Mouse (Mus musculus) ovary, adult 18-20 months (tissue): ENCODE data around the gene Khdc1a.
A peak's percentile ranks its signal among the peaks of the same experiment; 100 is the strongest.
"Not testable (repeated sequence)": the region's sequence is repeated elsewhere in the genome, so short reads cannot be mapped to it uniquely, and the experiment has no call there.

Experiments
- DNase-seq: peaks from one replicate; pipeline ENCODE4 v3.0.0; 2022; ENCODE audit warnings: low spot score, mixed read lengths

Gene Khdc1a

DNA sequence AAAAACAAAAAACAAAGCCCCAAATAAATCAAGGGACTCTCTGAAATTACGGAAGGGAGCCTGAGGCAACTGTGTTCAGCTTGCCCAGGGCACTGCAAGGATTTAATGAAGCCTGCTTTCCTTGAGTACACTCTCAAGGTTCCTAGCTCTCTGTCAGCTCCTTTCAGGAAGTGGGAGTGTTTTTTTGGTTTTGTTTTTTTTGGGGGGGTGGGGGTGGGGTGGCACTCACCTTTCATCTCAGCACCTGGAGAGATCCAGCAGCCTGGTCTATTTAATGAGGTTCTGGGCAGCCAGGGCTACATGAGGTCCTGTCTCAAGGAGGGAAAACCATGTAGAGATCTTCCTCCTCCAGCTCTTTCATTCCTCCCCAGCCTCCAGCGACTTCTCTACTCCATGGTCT lies at the start of gene Khdc1a:
Khdc1a (plus strand) TSS at position 301 of the 400 bp plus-strand sequence.
- no peak for DNase-seq

DNA sequence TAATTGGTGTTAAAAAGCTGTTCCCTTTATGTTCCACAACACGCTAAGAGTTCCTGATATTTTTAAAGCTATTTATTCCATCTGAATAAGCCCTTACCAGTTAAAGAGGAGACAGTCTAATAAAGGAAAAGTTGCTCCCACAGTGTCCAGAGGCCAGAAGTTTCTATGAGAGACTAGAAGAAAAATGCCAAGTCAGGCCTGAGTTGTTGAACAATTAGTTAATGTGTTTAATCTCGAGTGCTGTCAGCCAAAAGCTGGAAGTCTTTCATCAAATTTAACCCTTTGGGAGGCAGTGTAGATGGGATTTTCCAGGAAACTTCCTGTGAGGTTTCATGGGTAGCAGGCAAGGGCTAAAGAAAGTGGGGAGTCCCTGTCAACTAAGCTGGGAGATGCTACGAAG lies 49.6 kb upstream of the Khdc1a start:
- no peak for DNase-seq

DNA sequence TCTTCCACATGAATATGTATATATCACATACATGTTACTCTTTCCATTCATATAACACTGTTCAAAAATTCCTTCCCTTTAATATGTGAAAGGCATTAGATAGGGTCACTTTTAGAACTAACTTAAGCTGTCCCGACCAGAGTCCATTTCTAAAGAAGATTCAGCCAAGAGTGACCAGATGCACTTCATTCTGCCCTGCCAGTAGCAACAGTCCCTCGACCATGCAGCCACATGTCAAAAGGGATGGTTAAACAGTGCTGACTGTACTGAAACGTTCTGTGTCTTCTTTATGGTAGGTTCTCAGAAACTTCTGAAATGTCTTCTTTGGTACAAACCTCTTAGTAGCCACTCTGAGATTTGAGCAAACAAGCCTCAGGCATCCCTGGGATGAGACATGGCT lies 47.8 kb upstream of the Khdc1a start:
- DNase-seq = no peak

DNA sequence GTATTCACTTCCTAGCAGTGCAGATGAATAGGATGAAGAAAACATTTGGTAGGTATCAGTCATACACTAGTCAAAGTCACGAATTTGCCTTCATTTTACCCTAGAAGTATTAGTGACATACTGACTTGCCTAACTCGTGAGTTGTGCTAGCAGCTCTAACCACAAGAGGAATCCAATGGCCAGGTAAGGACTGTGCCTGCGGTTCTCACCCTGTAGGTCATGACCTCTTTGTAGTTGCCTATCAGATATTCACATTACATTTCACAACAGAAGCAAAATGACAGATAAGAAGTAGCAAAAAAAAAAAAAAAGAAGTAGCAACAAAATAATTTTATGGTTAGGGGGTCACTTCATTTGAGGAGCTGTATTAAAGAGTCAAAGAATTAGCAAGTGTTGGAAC lies 45.3 kb upstream of the Khdc1a start:
- no peak for DNase-seq

DNA sequence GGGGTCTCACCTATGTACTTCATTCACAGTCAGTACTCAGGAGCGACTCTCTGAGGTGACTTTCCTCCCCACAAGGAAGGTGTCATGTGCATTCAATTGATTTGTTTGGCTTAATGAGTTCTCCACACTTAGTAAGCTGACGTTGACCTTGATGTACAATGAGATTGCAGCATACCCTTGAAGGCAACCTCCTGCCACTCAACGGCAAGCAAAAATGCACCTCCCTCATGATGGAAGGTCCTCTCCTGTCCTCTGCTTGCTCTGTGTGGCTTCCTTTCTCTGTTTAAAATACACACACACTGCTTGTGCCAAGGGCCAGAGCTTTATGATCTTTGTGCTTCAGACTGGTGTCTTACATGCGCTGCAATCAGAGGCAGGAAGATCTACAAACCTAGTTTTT lies 44.8 kb upstream of the Khdc1a start:
- DNase-seq = no peak

DNA sequence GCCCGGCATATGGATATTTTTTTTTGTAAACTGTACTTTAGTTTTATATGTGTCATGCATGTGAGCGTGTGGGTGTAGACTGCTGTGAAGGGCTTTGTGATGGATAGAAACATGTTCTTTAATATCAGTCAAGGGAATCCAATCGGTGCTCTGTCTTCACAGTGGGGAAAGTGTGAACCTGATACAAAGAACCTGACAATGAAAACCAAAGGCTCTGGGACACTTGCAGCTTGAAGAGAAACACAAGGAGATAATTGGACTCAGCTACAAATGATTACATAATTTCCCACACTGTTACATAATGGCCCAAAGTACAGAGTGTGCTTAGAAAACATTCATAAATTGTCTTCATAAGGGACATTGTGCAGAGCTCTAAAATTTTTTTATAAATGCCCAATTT lies 44.0 kb upstream of the Khdc1a start:
- DNase-seq = no peak

DNA sequence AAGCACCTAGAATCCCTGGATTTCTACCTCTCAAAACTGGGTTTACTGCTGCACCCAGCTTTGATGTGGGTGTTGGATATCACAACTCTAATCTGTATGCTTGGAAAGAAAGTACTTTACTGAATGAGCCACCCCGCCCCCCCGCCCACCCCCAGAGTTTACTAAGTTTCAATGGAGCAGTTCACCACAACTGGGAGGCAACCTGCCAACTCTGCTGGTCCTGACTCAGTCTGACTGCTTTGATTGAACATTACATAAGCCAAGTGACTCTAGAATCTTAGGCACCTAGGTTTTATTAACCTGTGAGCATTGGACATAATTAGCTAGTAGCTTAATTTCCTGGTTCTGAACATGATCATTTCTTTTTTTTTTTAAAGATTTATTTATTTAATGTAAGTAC lies 35.1 kb upstream of the Khdc1a start:
- no peak for DNase-seq

DNA sequence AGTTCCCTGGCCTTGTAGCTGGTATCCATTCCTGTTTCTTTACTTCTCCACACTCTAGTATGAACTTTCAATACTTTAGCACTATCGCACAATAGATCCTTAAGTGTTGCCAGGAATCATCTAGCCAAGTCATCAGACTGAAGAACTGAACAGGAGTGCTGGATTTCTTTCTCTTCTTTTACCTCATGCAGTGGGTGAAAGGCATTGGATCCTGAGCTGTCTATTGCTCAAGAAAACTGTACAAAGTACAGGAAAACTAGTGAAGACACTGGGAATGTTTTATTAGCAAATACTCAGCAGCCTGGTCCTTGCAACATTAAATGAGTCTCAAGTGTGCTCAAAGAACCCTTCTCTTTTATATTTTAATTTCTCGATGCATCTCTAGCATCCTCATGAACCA lies 33.7 kb upstream of the Khdc1a start:
- no peak for DNase-seq

DNA sequence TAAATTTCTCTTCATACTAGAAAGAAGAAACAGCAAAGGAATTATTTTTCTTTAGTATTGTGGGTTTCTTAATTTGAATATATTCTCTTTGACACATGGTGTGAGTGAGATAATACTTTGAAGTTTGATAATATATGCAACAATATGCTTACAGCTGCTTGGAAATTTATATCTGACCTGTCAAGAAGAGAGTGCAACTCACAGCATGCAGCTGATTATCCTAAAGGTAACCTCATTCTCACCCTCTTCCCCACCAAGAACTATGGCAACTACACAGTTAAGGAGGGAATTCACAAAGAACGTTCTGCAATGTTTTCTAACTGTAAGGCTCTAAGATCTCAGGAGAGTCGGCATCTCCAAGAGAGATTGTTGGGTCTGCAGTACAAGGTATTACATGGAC lies 33.1 kb upstream of the Khdc1a start:
- no peak for DNase-seq

DNA sequence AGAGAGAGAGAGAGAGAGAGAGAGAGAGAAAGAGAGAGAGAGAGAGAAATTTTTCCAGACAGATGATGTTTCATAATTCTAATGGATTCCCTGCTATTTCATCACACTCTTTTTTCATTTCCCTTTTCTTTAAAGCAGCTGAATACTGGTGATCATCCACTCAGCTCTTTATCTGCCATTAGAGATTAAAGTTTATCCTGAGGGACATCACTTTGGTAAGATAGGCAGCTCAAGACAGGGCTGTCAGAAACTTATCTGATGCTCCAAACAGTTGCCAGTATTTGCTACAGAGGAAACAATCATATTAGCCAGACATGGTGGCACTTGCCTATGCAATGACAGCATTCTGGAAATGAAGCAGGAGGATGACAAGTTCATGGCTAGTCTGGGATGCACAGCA lies 31.2 kb upstream of the Khdc1a start:
- DNase-seq = no peak

DNA sequence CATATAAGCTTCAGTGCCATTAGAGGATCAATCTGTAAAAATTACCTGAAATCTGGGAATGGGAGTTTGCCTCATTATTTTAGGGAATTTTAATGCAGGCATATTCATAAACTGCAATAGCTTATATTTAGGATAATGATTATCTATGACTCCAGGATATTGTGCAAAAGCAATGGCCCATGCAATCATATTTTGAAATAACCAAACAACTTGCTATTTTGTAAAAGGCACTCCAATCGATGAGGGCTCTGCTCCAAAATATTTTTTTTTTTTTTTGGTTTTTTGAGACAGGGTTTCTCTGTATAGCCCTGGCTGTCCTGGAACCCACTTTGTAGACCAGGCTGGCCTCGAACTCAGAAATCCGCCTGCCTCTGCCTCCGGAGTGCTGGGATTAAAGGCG lies 29.2 kb upstream of the Khdc1a start:
- DNase-seq = not testable (repeated sequence)

DNA sequence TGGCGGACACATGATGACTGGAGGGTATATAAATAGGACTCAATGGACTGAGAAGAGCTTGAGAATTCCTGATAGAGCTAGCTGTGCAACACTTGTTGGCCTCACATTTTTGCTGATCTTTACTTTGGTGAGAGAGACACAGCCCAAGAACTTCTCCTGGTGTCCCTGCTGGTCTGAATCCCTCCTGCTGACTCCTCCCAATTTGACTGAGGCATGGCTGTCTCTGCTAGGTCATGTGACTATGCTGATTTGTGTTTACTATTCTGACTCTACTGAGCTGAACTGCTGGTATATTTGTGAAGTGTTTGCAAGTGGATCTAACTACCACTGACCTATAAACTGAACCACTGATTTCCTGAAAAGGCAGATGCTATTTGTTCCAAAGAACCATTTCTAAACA lies 27.8 kb upstream of the Khdc1a start:
- no peak for DNase-seq

DNA sequence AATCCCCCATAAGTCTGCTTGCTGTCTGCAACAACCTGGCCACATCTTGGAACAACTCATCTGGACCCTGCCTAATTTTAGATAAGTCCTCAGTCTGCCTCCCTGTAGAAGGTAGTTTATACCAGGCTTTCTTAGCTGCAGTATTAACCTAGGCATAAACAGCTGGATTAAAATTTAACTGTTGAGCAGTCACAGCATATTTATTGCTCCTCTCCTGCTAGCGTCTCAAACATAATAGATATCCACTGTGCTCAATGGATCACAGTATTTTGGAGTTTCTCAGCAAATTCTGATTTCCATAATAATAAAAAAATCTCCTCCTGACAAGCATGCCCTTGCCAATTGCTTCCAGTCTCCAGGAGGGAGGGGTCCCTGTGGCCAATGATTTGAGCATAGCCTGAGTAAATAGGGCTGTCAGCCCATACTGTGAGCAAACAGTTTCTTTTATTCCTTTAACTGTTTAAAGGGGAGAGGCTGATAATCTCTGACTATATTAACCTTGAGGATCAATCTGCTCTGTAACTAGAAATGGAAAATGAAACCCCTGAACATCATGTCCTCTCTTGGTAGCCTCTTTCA lies 25.4 kb upstream of the Khdc1a start:
- no peak for DNase-seq

DNA sequence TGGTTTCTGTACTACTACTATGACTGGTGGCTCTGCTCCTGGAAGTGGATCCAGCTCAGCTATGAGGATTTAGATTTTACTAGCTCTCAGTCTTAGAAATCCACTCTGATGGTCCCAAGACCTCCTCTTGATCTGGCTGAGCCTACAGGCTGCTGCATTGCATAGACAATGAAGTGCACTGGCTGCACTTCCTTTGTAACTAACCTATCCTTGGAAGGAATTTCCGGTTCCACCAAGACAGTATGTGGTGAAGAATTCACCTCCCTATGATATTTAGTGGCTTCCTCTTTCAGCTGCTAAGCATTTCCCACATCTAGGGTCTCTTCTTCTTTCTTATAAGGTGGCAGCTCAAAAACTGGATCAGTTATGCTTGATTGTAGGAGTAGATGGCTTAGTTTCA lies 24.8 kb upstream of the Khdc1a start:
- no peak for DNase-seq

DNA sequence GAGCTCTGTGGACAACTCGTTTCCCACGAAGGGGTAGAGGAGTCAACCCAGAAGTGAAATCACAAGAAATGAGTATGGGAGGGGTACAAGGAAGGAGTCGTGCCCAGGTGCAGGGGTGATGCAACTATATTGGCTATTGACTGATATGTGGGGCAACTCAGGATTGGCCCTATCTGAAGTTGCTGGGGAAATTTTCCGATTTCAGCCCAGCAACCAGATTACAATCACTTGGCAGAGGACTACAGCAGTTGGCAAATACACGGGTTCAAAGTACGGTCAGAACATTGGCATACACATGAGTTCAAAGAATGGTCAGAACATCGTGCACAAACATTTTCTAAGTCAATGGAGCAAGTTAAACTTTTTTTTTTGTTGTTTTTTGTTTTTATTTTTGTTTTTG lies 22.7 kb upstream of the Khdc1a start:
- no peak for DNase-seq

DNA sequence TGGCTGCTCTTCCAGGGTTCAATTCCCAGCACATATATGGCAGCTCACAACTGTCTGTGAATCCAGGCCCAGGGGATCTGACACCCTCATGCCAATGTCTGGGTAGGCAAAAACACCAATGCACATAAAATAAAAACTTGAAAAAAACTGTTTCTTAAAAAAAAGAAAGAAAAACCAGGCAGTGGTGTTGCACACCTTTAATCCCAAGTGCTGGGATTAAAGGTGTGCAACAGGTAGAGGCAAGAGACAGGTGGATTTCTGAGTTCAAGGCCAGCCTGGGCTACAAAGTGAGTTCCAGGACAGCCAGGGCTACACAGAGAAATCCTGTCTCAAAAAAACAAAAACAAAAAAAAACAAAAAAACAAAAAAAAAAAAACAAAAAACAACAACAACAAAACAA lies 18.3 kb upstream of the Khdc1a start:
- DNase-seq = not testable (repeated sequence)

DNA sequence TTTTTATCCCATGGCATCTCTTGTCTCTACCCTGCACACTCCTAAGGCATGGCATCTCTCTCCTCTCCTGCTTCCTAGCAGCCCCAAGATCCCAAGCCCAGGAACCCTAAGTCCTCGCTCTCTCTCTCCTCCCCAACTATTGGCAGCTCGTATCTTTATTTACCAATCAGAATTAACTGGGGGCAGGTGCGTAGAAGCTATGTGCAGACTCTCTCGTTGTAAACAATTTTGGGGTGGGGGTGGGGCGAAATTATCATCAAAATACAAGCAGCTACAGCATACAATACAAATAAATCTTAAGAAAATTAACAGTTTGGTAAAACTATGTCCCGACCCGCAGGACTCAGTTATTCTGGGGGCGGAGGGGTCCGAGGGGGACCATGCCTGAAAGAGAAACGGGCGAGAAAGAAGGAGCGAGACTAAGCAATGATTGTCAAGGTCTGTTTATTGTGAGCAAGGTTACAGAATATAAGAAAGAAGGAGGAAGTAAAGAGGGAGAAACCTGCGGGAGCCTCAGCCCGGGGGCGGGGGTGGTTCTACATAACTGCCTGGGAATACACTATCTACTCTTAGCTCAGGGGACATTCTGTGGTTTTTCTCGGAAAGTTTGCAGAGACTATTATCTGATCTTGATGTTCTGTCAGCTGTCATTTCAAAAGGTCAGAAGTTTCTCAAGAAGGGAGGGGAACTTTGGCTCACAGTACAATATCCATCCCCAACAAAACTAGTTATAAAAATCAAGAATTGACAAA lies 16.0 kb upstream of the Khdc1a start:
- DNase-seq = peak; percentile 61

DNA sequence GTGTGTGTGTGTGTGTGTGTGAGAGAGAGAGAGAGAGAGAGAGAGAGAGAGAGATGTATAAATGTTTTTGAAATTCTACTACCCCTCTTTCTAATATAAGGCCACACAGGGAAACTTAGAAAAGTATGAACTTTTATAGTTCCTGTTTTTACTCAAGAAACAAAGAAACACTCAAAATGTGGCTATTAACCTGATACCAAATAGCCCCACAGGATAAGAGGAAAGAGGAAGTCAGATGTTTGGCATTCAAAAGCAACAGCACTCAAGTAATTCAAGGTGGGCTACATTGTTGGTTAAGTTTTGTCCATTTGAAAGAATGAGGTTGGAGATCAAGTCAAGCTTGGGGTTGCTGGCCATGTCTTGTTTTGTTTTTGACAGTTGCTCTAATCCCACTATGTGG lies 13.6 kb upstream of the Khdc1a start:
- no peak for DNase-seq

DNA sequence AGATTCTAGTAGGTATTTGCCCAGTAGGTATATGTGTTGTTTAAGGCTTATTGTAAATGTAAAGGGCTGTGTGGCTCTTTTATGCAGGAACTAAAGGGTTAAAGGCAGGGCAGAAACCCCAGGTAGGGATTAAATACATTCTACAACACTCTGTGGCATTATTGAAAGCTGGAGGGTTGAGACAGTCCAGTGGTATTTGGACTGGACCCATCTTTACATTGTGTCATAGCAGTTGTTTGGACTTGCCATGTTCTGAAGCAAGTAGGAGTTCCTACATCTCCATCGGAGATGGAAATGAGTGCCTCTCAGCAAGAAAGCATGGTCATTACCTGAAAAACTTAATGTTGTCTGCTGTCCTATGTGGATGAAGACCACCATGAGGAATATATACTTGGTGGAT lies 8.7 kb upstream of the Khdc1a start:
- DNase-seq = no peak

DNA sequence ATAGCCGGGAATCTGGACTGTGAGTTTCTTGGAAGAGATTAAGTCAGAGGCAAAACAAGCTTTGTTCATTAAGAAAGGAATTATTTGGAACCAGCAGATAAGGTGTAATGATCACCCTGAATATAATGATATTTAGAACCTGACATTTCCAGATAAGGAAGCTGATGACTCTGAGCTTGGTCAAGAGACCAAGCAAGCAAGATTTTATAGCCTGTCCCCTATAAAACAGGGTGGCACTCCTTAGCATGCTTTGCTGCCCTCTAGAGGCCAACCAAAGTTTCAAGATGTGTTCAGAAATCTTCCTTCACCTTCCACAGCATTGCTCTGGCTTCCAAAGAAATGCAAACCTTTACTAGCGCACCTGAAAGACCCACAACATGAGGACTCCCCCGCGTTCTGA lies 5.2 kb upstream of the Khdc1a start:
- peak; percentile 7 for DNase-seq

DNA sequence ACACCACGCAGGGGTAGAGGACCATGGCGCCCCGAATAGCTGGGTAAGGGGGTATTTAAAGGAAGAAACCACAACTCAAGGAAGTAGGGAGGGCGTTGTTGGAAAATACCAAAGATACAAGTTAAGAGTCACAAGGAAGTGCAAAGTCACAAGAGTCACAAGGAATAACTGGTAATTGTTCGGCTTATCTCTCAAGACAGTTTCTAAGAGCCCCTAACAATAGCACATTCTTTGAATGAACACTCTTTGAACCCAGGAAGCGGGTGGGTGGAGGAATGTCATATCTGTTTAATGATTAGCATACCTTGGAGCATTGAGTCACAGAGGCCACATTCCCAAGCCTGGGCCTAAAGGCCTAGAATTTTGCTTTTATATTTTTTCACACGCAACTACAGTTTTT lies 4.7 kb upstream of the Khdc1a start:
- DNase-seq = not testable (repeated sequence)

DNA sequence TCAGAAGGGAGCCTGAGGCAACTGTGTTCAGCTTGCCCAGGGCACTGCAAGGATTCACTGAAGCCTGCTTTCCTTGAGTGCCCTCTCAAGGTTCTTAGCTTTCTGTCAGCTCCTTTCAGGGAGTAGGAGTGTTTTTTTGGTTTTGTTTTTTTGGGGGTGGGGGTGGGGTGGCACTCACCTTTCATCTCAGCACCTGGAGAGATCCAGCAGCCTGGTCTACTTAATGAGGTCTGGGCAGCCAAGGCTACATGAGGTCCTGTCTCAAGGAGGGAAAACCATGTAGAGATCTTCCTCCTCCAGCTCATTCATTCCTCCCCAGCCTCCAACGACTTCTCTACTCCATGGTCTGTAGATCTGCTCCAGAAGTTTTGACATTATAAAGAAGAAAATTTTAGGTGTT lies 18.6 kb downstream of the Khdc1a start, which contains the start of gene Khdc1c:
Khdc1c (plus strand) TSS at position 301 of the 400 bp plus-strand sequence.
- not testable (repeated sequence) for DNase-seq

DNA sequence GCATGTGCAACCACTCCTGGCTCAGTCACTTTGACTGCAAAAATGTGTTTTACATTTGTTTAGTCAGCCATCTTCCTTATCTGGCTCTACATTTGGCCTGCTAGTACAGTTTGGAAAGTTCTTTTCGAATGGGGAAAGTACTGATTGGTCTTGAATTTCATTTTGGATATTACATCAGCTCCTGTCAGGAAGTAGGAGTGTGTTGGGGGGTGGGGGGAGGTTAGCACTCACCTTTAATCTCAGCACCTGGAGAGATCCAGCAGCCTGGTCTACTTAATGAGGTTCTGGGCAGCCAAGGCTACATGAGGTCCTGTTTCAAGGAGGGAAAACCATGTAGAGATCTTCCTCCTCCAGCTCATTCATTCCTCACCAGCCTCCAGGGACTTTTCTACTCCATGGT lies 33.8 kb downstream of the Khdc1a start, which contains the start of gene Khdc1b:
Khdc1b (plus strand) TSS at position 301 of the 400 bp plus-strand sequence.
- DNase-seq = no peak

DNA sequence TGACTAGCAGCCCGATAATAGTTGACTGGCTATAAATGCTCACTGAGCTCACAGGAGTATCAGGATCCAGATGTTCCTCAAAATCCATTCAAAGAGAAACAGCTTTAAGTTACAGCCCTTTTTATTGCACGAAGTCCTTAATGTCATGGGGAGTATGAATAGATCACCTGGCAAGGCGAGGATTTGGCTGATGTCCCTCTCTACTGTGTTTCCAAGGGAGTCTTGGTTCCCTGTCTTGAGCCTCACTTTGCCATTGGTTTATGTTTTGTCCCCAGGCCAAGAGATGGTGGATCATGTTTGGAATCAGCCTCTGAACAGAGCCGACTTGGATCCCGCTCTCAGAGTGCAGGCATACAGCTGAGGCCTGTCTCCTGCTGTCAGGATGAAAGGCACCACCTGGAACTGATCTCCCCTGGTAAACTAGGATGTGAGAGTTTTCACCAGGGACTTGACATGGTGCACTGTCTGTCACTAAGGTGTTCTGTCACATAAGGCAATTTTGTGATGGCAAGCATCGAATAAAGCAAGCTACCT lies 41.8 kb downstream of the Khdc1a start:
- DNase-seq = no peak
